Mouse (Mus musculus) heart, embryonic 13.5 days (tissue): ENCODE data around the gene Usp51. TPM values are rescaled to one million over a fixed set of nuclear protein-coding genes. Genes with fewer than 3 reads are reported as not detected.
A peak's percentile ranks its signal among the peaks of the same experiment; 100 is the strongest.
"Not testable (repeated sequence)": the region's sequence is repeated elsewhere in the genome, so short reads cannot be mapped to it uniquely, and the experiment has no call there.

ENCODE experiments used
- ATAC-seq: fragments of 200-750 bp; cut with Nextera tagmentation; 2 replicates; pipeline ENCODE4 v1.8.0; 2017; ENCODE audit warnings: moderate TSS enrichment; ENCODE audit not compliant: insufficient number of reproducible peaks, low FRiP score, low TSS enrichment; ENCODE audit errors: extremely low read depth
- H3K27ac ChIP-seq: fragments of 300-500 bp; sonication (generic); replicated peaks from 2 replicates; pipeline ENCODE4 v1.5.1; 2015; ENCODE audit warnings: moderate library complexity, mild to moderate bottlenecking, inconsistent platforms
- H3K27me3 ChIP-seq: fragments of 300-500 bp; sonication (generic); replicated peaks from 2 replicates; pipeline ENCODE4 v1.6.1; 2015; ENCODE audit warnings: mild to moderate bottlenecking, inconsistent platforms
- H3K36me3 ChIP-seq: fragments of 300-500 bp; sonication (generic); 2 replicates; pipeline ENCODE4 v1.6.1; 2015; ENCODE audit warnings: mild to moderate bottlenecking, inconsistent platforms
- H3K4me1 ChIP-seq: fragments of 300-500 bp; sonication (generic); 2 replicates; pipeline ENCODE4 v1.6.1; 2015; ENCODE audit warnings: inconsistent platforms
- H3K4me2 ChIP-seq: fragments of 300-500 bp; sonication (generic); 2 replicates; pipeline ENCODE4 v1.6.1; 2015; ENCODE audit warnings: inconsistent platforms, mild to moderate bottlenecking, moderate library complexity
- H3K4me3 ChIP-seq: fragments of 300-500 bp; sonication (generic); 2 replicates; pipeline ENCODE4 v1.5.1; 2015; ENCODE audit warnings: moderate library complexity, mild to moderate bottlenecking, inconsistent platforms
- H3K9ac ChIP-seq: fragments of 300-500 bp; sonication (generic); 2 replicates; pipeline ENCODE4 v1.6.1; 2015; ENCODE audit warnings: inconsistent platforms, mild to moderate bottlenecking, moderate library complexity
- H3K9me3 ChIP-seq: fragments of 300-500 bp; sonication (generic); 2 replicates; pipeline ENCODE4 v1.6.1; 2016; ENCODE audit warnings: inconsistent platforms
- WGBS: fragments of 180-500 bp; shearing (Covaris S2); methylation state at CpG from one replicate; pipeline ENCODE4 v1.1.7; 2015; ENCODE audit warnings: mixed read lengths; 5-methylcytosine and 5-hydroxymethylcytosine counted together
- polyA plus RNA-seq: library from polyadenylated mRNA; unstranded; fragments of >200 nt; fragmentation: Nextera tagmentation; extraction: Ambion mirVana; gene quantifications from 2 replicates; pipeline ENCODE4 v1.2.1, GENCODE M21; 2015

The Usp51 gene
- polyA plus RNA-seq, 1 experiment from 2014 or later: 0.88 TPM

DNA sequence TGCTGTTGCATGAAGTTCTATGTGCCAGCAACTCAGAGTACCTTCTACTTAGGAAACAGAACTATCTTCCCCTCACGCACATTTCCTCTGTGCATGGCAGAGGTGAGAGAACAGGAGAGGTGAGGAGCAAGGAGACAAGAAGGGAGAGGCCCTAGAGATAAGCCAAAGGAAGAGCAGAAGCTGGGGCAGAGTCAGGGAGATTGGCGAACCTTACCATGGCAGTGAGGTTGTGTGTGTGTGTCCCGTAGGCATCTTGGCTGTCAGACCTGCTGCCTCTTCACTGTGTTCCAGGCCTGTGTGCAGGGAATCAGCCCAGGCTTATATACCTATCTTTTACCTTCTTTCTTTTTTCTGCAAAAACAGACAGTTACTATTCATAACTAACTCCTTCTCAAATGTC, 19.4 kb downstream of the Usp51 start:
- H3K27me3 ChIP-seq, H3K9ac ChIP-seq, H3K4me3 ChIP-seq, H3K36me3 ChIP-seq, ATAC-seq, H3K9me3 ChIP-seq, H3K27ac ChIP-seq, H3K4me1 ChIP-seq, H3K4me2 ChIP-seq: not testable (repeated sequence)
- WGBS: 50% methylated on average over 2 of the region's 3 CpGs

DNA sequence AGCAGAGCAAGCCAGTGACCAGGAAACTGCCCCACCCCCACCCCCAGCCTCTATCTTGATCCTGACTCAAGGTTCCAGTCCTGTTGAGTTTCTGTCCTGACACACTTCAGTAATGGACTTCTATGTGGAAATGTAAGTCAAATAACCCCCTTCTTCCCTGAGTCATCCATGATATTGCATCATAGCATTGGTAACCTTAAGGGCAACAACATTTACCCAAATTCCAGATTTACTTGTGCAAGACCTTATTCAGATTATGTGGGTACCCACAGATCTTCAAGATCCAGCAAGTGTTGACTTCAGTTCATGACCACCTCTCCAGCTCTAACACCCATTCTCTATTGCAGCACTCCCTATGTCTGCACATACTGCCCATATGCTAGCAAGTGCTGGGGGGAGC, 25.3 kb downstream of the Usp51 start:
- H3K4me1 ChIP-seq, H3K4me3 ChIP-seq, H3K27ac ChIP-seq, ATAC-seq, H3K9ac ChIP-seq, H3K9me3 ChIP-seq, H3K4me2 ChIP-seq, H3K36me3 ChIP-seq, H3K27me3 ChIP-seq: not testable (repeated sequence)

DNA sequence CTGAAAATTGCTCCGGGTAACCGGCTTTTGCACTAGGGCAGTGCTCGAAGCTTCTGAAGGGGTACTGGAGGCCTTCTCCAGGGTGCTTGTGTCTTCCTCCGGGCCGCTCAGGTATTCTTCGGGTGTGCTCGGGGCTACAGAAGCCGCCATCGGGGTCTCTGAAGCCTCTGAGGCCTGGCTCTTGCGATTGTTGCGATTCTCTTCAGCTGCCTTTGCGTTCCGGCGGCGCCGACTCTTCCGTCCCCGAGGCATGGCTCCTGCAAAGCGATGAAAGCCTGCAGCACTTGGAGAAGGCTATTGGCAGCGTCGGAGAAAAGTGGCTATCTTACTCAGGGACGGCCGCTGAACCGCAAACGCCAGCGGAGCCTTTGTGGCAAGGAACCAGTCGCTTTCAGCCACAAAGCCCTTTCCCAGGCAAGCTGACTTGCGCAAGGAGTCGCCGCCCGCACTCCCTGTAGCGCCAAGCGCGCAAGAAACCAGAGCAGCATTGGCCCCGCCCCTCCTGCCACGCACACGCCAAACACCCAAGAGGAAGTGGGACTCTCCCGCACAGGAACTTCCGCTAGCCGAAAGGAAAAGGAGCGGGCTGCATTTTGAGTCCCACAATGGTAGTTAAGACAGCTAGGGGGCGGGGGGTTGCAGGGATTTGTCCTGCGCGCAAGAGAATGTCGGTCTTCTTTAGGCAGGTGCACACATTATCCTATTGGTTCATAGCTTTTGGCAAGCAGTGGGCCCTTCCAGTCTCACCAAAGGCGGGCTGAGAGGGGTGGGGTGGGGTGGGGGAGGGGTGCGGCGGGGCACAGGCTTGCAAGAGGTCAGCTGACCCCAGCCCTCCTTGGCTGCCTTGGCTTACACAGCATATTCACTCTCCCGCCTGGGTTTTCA, 31.1 kb downstream of the Usp51 start, which contains the start of gene Mageh1:
Gene Mageh1 (minus strand): TSS at position 489 of the 885 bp plus-strand sequence.
- peak within 1 kb of the TSS; percentile 86 for H3K9ac ChIP-seq
- ATAC-seq: peak; percentile 69
- peaks cover 7% of the 10 kb centered on the region; the same call in 1 of the 2 replicates for H3K27me3 ChIP-seq
- peak within 1 kb of the TSS; percentile 71 for H3K4me2 ChIP-seq
- 0 out of 2 replicates have a peak, but pooled peaks cover 7% of the 10 kb centered on the region for H3K4me1 ChIP-seq
- 11% methylated on average over 49 of the region's 49 CpGs for WGBS
- H3K4me3 ChIP-seq: peak within 1 kb of the TSS; percentile 65
- H3K27ac ChIP-seq: peak within 1 kb of the TSS; percentile 83
- no peaks in the 10 kb centered on the region for H3K36me3 ChIP-seq
- no peaks in the 10 kb centered on the region for H3K9me3 ChIP-seq

DNA sequence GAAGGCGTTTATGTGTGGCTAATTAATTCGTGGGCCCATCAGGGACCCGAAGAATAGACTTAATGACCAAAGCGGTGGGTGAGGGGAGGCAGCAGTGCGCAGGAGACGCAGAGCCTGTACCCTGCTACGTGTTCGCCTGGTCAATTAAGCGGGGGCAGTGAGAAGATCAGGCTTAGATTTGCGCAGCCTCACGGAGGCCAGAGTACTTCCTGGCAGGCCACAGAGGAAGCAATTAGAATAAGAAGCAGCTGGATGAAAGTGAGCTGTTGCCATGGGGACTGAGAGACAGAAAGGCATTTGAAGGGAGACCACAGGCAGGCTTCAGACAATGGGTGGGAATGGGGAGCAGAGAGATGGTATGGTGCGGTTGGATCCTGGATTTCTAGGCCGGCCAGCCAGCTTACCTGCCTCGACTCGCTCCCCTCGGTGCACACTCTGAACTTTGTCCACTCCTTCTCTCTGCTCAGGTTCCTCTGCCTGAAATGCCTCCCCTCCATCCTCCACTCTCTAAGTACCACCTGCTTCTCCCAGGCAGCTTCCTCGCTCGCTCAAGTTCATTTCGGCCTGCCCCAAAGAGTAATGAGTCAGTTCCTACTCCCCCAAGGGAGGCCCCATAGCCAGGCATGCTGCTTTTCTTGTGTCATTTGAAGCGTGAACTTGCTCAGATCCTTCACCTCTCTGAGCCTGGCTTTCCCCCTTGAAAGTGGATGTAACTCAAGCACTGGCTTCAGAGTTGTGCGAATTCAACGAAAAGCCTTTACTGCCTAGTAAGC, 31.9 kb downstream of the Usp51 start:
- not testable (repeated sequence) for H3K36me3 ChIP-seq, ATAC-seq, H3K9me3 ChIP-seq, H3K4me1 ChIP-seq, H3K9ac ChIP-seq, H3K27me3 ChIP-seq
- Histone ChIP-seq H3K4me2 (peak overlapping the region; percentile 71), H3K4me3 (peak overlapping the region; percentile 65), H3K27ac (peak overlapping the region; percentile 83)
- WGBS: 24% methylated on average over 7 of the region's 22 CpGs

Other genes with a start within 250 kb of the Usp51 start
- gene Shroom2, start 237.0 kb upstream of the Usp51 start, polyA plus RNA-seq: 3.8 and 4.1 TPM in 2 replicates
- 0.15 TPM in 1 of 2 replicates, not detected in the other for gene Gpr143, start 224.5 kb upstream of the Usp51 start, polyA plus RNA-seq
- gene Mageh1, start 31.1 kb downstream of the Usp51 start, polyA plus RNA-seq: 33.2 and 34.1 TPM in 2 replicates
- gene Foxr2, start 112.3 kb downstream of the Usp51 start, polyA plus RNA-seq: not detected in 2 replicates
- 1.7 TPM in 2 replicates for gene Rragb, start 133.5 kb downstream of the Usp51 start, polyA plus RNA-seq
- gene Klf8, start 231.0 kb downstream of the Usp51 start, polyA plus RNA-seq: 0.90 and 0.94 TPM in 2 replicates